Mouse (Mus musculus): ENCODE measurements around the gene Rassf4.

GRCm38 (mm10) chr6:116673471-116674282 is at the start of gene Rassf4:
- TF ChIP-seq CTCF (IDR thresholded peaks at IDR 0.05; ENCODE audit: insufficient read depth, low read length): no peak
- peak; percentile 42; the same call in 1 of the 2 replicates for TF ChIP-seq POLR2A (IDR thresholded peaks at IDR 0.05; ENCODE audit: borderline replicate concordance, extremely low read depth, low read depth, low read length)

Data from lung, adult 2 months (tissue).